Mouse (Mus musculus): ENCODE measurements around the gene Aldh1b1. TPM values are rescaled to one million over a fixed set of nuclear protein-coding genes. Genes with fewer than 3 reads are reported as not detected.

The Aldh1b1 gene
- polyA plus RNA-seq, 1 experiment from 2014 or later = 1.5 TPM

- Histone ChIP-seq H3K4me2 (ENCODE audit: low read depth, low read length) (no peak overlapping the region), H3K27me3 (replicated peaks; ENCODE audit: control insufficient read depth, insufficient read depth, low read length) (peaks cover 15% of the 10 kb centered on the region), H3K4me3 (ENCODE audit: low read depth, low read length) (no peak overlapping the region), H3K27ac (replicated peaks; ENCODE audit: low read depth, low read length) (no peak overlapping the region), H3K4me1 (ENCODE audit: control insufficient read depth, insufficient read depth, low read length) (peaks cover 26% of the 10 kb centered on the region), H3K36me3 (ENCODE audit: control insufficient read depth, insufficient read depth, low read length) (no peaks in the 10 kb centered on the region), H3K9me3 (ENCODE audit: control insufficient read depth, low read length) (no peaks in the 10 kb centered on the region), H3K9ac (ENCODE audit: low read depth, low read length) (no peak overlapping the region)
- WGBS = 81% methylated on average over 4 of the region's 4 CpGs
- ATAC-seq (ENCODE audit: low read depth) (no peak), DNase-seq (ENCODE audit: low spot score) (no peak)
Measured at GRCm38 (mm10) chr4:45762600-45762999, 36.2 kb upstream of the Aldh1b1 start.

DNA sequence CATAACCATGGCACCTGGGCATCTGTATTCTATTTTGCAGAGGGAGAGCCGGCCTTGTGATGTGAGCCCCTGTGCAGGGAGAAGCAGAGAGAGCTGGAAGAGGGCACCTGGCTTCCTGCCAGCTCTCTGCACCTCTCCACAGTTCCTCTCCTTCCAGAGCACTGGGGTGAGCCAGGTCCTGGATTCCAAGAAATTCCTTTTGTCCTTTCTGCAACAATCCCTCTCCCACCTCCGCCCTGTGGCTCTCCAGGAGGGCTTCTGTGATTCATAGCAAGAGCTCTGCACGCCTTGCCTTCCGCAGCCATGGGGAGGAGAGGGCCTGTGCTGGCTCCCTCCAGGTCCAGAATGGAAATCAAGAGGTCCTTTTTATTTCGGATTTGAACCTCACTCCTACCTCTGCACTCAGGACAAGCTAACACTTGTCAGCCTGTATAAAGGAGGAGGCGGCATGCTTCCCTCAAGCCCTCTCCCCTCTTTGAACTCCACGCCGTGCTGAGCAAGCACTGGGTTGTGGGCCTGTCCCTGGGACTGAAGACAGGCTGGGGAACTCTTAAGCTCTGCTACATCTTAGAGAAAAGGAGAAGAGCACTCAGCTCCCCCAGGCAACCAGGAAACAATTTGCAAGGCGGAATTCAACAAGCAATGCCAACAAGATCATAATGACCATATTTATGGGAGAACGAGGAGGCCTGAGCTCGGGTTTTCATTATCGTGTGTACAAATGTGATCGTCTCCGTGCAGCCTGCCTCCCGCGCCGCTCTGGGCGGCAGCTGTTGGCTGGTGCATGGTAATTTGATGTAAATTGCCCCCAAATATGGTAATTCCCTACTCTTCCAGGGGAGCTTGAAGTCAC lies 35.3 kb upstream of the Aldh1b1 start:
- Histone ChIP-seq H3K4me1 (ENCODE audit: control insufficient read depth, insufficient read depth, low read length) (peaks cover 29% of the 10 kb centered on the region), H3K9me3 (ENCODE audit: control insufficient read depth, low read length) (no peaks in the 10 kb centered on the region), H3K4me2 (ENCODE audit: low read depth, low read length) (peak overlapping the region; percentile 46), H3K4me3 (ENCODE audit: low read depth, low read length) (peak overlapping the region; percentile 17), H3K36me3 (ENCODE audit: control insufficient read depth, insufficient read depth, low read length) (no peaks in the 10 kb centered on the region), H3K27me3 (replicated peaks; ENCODE audit: control insufficient read depth, insufficient read depth, low read length) (peaks cover 15% of the 10 kb centered on the region), H3K9ac (ENCODE audit: low read depth, low read length) (peak overlapping the region; percentile 32), H3K27ac (replicated peaks; ENCODE audit: low read depth, low read length) (peak overlapping the region; percentile 74)
- 3% methylated on average over 18 of the region's 18 CpGs for WGBS
- peak; percentile 44 for ATAC-seq (ENCODE audit: low read depth)
- peak; percentile 87 for DNase-seq (ENCODE audit: low spot score)

- peak overlapping the region; percentile 17 for H3K4me3 ChIP-seq (ENCODE audit: low read depth, low read length)
- H3K27me3 ChIP-seq (replicated peaks; ENCODE audit: control insufficient read depth, insufficient read depth, low read length) = peaks cover 15% of the 10 kb centered on the region
- DNase-seq (ENCODE audit: low spot score) (no peak), ATAC-seq (ENCODE audit: low read depth) (no peak)
- no peaks in the 10 kb centered on the region for H3K36me3 ChIP-seq (ENCODE audit: control insufficient read depth, insufficient read depth, low read length)
- peak overlapping the region; percentile 32; the same call in 1 of the 2 replicates for H3K9ac ChIP-seq (ENCODE audit: low read depth, low read length)
- peaks cover 29% of the 10 kb centered on the region for H3K4me1 ChIP-seq (ENCODE audit: control insufficient read depth, insufficient read depth, low read length)
- H3K9me3 ChIP-seq (ENCODE audit: control insufficient read depth, low read length) = no peaks in the 10 kb centered on the region
- peak overlapping the region; percentile 46 for H3K4me2 ChIP-seq (ENCODE audit: low read depth, low read length)
- 8% methylated on average over 10 of the region's 10 CpGs for WGBS
- H3K27ac ChIP-seq (replicated peaks; ENCODE audit: low read depth, low read length) = peak overlapping the region; percentile 74
Measured at GRCm38 (mm10) chr4:45764141-45764494, 34.7 kb upstream of the Aldh1b1 start.

- 3% methylated on average over 16 of the region's 16 CpGs for WGBS
- ATAC-seq (ENCODE audit: low read depth) (no peak), DNase-seq (ENCODE audit: low spot score) (no peak)
- Histone ChIP-seq H3K4me1 (ENCODE audit: control insufficient read depth, insufficient read depth, low read length) (peaks cover 29% of the 10 kb centered on the region), H3K36me3 (ENCODE audit: control insufficient read depth, insufficient read depth, low read length) (no peaks in the 10 kb centered on the region), H3K27me3 (replicated peaks; ENCODE audit: control insufficient read depth, insufficient read depth, low read length) (peaks cover 22% of the 10 kb centered on the region), H3K9ac (ENCODE audit: low read depth, low read length) (no peak overlapping the region), H3K4me3 (ENCODE audit: low read depth, low read length) (peak overlapping the region; percentile 1; the same call in 1 of the 2 replicates), H3K4me2 (ENCODE audit: low read depth, low read length) (peak overlapping the region; percentile 39), H3K27ac (replicated peaks; ENCODE audit: low read depth, low read length) (no peak overlapping the region), H3K9me3 (ENCODE audit: control insufficient read depth, low read length) (no peaks in the 10 kb centered on the region)
Measured at GRCm38 (mm10) chr4:45765121-45765564, 33.7 kb upstream of the Aldh1b1 start.

DNA sequence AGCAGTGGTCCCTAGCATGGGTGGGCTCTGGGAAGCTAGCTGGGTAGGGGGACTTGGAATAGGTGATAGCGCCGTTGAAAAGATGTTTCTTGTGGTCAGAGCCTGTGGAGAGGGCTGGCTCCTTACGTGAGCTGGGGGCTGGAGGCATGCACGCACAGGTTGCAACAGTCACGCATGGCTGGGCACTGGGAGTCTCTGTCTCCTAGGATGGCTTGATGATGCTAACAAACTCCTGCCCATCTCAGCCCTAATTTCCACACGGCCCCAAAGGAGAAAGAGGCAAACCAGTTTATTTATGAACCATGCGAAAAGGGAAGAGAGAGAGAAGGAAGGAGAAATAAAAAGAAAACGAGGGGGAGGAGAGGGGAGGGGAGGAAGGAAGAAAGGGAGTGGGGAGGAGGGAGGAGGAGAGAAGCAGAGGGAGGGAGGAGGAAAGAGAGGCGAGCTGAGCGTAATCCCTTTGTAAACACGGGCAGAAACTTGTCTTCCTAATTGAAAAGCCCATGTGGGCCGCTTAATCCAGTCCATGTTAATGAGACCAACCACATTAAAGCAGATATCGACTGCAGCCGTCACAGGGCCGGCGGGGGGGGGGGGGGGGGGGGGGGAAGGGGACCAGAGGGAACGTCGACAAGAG lies 33.1 kb upstream of the Aldh1b1 start:
- Histone ChIP-seq H3K27ac (replicated peaks; ENCODE audit: low read depth, low read length) (no peak overlapping the region), H3K27me3 (replicated peaks; ENCODE audit: control insufficient read depth, insufficient read depth, low read length) (peaks cover 25% of the 10 kb centered on the region), H3K9me3 (ENCODE audit: control insufficient read depth, low read length) (no peaks in the 10 kb centered on the region), H3K36me3 (ENCODE audit: control insufficient read depth, insufficient read depth, low read length) (no peaks in the 10 kb centered on the region), H3K4me3 (ENCODE audit: low read depth, low read length) (0 out of 2 replicates have a peak overlapping the region, but pooled peaks have one; percentile 1), H3K9ac (ENCODE audit: low read depth, low read length) (no peak overlapping the region), H3K4me2 (ENCODE audit: low read depth, low read length) (peak overlapping the region; percentile 39), H3K4me1 (ENCODE audit: control insufficient read depth, insufficient read depth, low read length) (peaks cover 29% of the 10 kb centered on the region)
- DNase-seq (ENCODE audit: low spot score) (peak; percentile 68), ATAC-seq (ENCODE audit: low read depth) (no peak)
- WGBS = 3% methylated on average over 13 of the region's 18 CpGs

- ATAC-seq (ENCODE audit: low read depth) (no peak), DNase-seq (ENCODE audit: low spot score) (no peak)
- Histone ChIP-seq H3K4me1 (ENCODE audit: control insufficient read depth, insufficient read depth, low read length) (peaks cover 33% of the 10 kb centered on the region), H3K27me3 (replicated peaks; ENCODE audit: control insufficient read depth, insufficient read depth, low read length) (peaks cover 28% of the 10 kb centered on the region), H3K4me2 (ENCODE audit: low read depth, low read length) (no peak overlapping the region), H3K4me3 (ENCODE audit: low read depth, low read length) (no peak overlapping the region), H3K9me3 (ENCODE audit: control insufficient read depth, low read length) (no peaks in the 10 kb centered on the region), H3K27ac (replicated peaks; ENCODE audit: low read depth, low read length) (no peak overlapping the region), H3K9ac (ENCODE audit: low read depth, low read length) (no peak overlapping the region), H3K36me3 (ENCODE audit: control insufficient read depth, insufficient read depth, low read length) (no peaks in the 10 kb centered on the region)
- WGBS = 73% methylated on average over 7 of the region's 7 CpGs
Measured at GRCm38 (mm10) chr4:45766774-45767173, 32.0 kb upstream of the Aldh1b1 start.

- no peak overlapping the region for H3K4me2 ChIP-seq (ENCODE audit: low read depth, low read length)
- H3K4me3 ChIP-seq (ENCODE audit: low read depth, low read length) = no peak overlapping the region
- WGBS = 37% methylated on average over 9 of the region's 11 CpGs
- no peak overlapping the region for H3K27ac ChIP-seq (replicated peaks; ENCODE audit: low read depth, low read length)
- no peaks in the 10 kb centered on the region for H3K36me3 ChIP-seq (ENCODE audit: control insufficient read depth, insufficient read depth, low read length)
- DNase-seq (ENCODE audit: low spot score) = peak; percentile 75
- peak; percentile 45 for ATAC-seq (ENCODE audit: low read depth)
- H3K9ac ChIP-seq (ENCODE audit: low read depth, low read length) = no peak overlapping the region
- H3K27me3 ChIP-seq (replicated peaks; ENCODE audit: control insufficient read depth, insufficient read depth, low read length) = peaks cover 28% of the 10 kb centered on the region
- H3K4me1 ChIP-seq (ENCODE audit: control insufficient read depth, insufficient read depth, low read length) = peaks cover 31% of the 10 kb centered on the region
- H3K9me3 ChIP-seq (ENCODE audit: control insufficient read depth, low read length) = no peaks in the 10 kb centered on the region
Measured at GRCm38 (mm10) chr4:45767891-45768558, 30.8 kb upstream of the Aldh1b1 start.

DNA sequence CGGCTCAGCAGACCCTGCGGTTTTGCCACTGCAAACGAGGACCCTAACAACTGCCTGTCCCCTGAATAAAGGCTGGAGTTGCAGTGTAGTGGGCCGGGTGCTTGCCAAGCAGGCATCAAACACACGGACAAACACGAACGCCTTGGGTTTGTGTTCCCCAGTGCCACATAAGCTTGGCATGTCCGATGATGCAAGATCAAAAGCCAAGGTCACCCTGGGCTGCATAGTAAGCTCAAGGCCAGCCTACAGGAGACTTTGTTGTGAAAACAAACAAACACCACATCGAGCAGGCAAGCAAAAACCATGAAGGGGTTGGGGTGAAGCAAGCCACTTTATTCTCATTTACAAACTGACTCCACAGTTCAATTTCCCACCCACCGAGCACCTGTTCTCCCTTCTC lies 29.7 kb upstream of the Aldh1b1 start:
- H3K9ac ChIP-seq (ENCODE audit: low read depth, low read length) = no peak overlapping the region
- H3K27me3 ChIP-seq (replicated peaks; ENCODE audit: control insufficient read depth, insufficient read depth, low read length) = peaks cover 28% of the 10 kb centered on the region
- H3K4me3 ChIP-seq (ENCODE audit: low read depth, low read length) = no peak overlapping the region
- peaks cover 20% of the 10 kb centered on the region for H3K4me1 ChIP-seq (ENCODE audit: control insufficient read depth, insufficient read depth, low read length)
- H3K9me3 ChIP-seq (ENCODE audit: control insufficient read depth, low read length) = no peaks in the 10 kb centered on the region
- H3K27ac ChIP-seq (replicated peaks; ENCODE audit: low read depth, low read length) = no peak overlapping the region
- no peak for DNase-seq (ENCODE audit: low spot score)
- no peak for ATAC-seq (ENCODE audit: low read depth)
- WGBS = 45% methylated on average over 10 of the region's 10 CpGs
- no peaks in the 10 kb centered on the region for H3K36me3 ChIP-seq (ENCODE audit: control insufficient read depth, insufficient read depth, low read length)
- no peak overlapping the region for H3K4me2 ChIP-seq (ENCODE audit: low read depth, low read length)

Measured in embryonic facial prominence, embryonic 14.5 days (tissue).